23 mouse cellular contexts compared by ENCODE assay signal in genomic region chr10:7818676-7819075, GRCm38 (mm10). TPM values are rescaled to one million over a fixed set of nuclear protein-coding genes. Genes with fewer than 3 reads are reported as not detected.
DNase-seq lines count a peak whose midpoint lies in the region; ATAC-seq and TF ChIP-seq lines count a peak whose summit lies in the region.
"Had no signal": no experiment of that assay in that cellular context is flagged by ENCODE, and none has a peak within 500 bp of the region (broad histone marks: within the 10 kb centered on the region; RNA-seq: fewer than 3 reads in every experiment).

No protein-coding gene starts in this region.

- no peak overlapping the region for H3K4me3 ChIP-seq in midbrain, embryonic 11.5 days (ENCODE audit: low read depth, low read length)
- H3K4me3 ChIP-seq in midbrain, embryonic 15.5 days = no peak overlapping the region
- H3K4me3 ChIP-seq in CH12.LX (replicated peaks in 1 of 3; ENCODE audit: low read depth in 2 of 3, low read length in 2 of 3, poor library complexity in 1 of 3) = no peak overlapping the region
- H3K4me3 ChIP-seq in neural tube, embryonic 15.5 days (replicated peaks) = no peak overlapping the region
- H3K4me3 ChIP-seq: forebrain, embryonic 10.5 days; forebrain, embryonic 13.5 days; heart, adult 2 months; hindbrain, embryonic 12.5 days; hindbrain, embryonic 15.5 days had no signal

- no peaks in the 10 kb centered on the region for H3K27me3 ChIP-seq in midbrain, embryonic 11.5 days (ENCODE audit: control insufficient read depth, insufficient read depth, low read length)
- H3K27me3 ChIP-seq in midbrain, embryonic 15.5 days (replicated peaks) = no peaks in the 10 kb centered on the region
- H3K27me3 ChIP-seq in CH12.LX (replicated peaks) = no peaks in the 10 kb centered on the region
- no peaks in the 10 kb centered on the region for H3K27me3 ChIP-seq in neural tube, embryonic 15.5 days (replicated peaks)
- H3K27me3 ChIP-seq: forebrain, embryonic 13.5 days; hindbrain, embryonic 12.5 days; hindbrain, embryonic 15.5 days had no signal

- no peak for TF ChIP-seq RAD21 in CH12.LX (IDR thresholded peaks at IDR 0.05; ENCODE audit: low read depth, low read length)

- in situ Hi-C loops in CH12.LX (cut with MboI; ENCODE audit: low pct_ligation_motif_present, low pct_unique_long_range_greater_than_20kb, low sequenced_read_pairs) = loop anchor here (10.0 kb wide), 1 partner anchor 416 kb away; no protein-coding TSS in a partner anchor

- 85% methylated on average over 4 of the region's 4 CpGs for WGBS in midbrain, embryonic 11.5 days
- WGBS in midbrain, embryonic 15.5 days = 96% methylated on average over 4 of the region's 4 CpGs
- 91% methylated on average over 4 of the region's 4 CpGs for WGBS in neural tube, embryonic 15.5 days

- dilution Hi-C loops in CH12.LX (cut with MboI; ENCODE audit: extremely low pct_ligation_motif_present, extremely low pct_unique_long_range_greater_than_20kb, low sequenced_read_pairs) = no loop called here

- ATAC-seq in midbrain, embryonic 11.5 days (ENCODE audit: low FRiP score) = no peak
- ATAC-seq in midbrain, embryonic 15.5 days (replicated peaks) = no peak
- ATAC-seq in inflammation-experienced regulatory T-cells, adult 6 months = peak; percentile 15
- no peak for ATAC-seq in neural tube, embryonic 15.5 days (ENCODE audit: low FRiP score)
- ATAC-seq: forebrain, embryonic 13.5 days; forebrain, embryonic 16.5 days; intestine, postnatal 0 days had no signal

- peaks cover 5% of the 10 kb centered on the region for H3K36me3 ChIP-seq in midbrain, embryonic 11.5 days (ENCODE audit: control insufficient read depth, insufficient read depth, low read length)
- H3K36me3 ChIP-seq in midbrain, embryonic 15.5 days (replicated peaks) = peaks cover 31% of the 10 kb centered on the region; the same call in 1 of the 2 replicates
- H3K36me3 ChIP-seq in CH12.LX (replicated peaks in 1 of 2; ENCODE audit: control insufficient read depth in 1 of 2, insufficient read depth in 1 of 2, low read length in 1 of 2) = peaks cover 35 to 70% of the 10 kb centered on the region in 2 experiments
- peaks cover 53% of the 10 kb centered on the region for H3K36me3 ChIP-seq in neural tube, embryonic 15.5 days

- TF ChIP-seq EP300 in CH12.LX (IDR thresholded peaks at IDR 0.05; ENCODE audit: low read length) = peak; percentile 55; the same call in 1 of the 2 replicates

- peaks cover 8% of the 10 kb centered on the region for H3K79me2 ChIP-seq in CH12.LX (replicated peaks; ENCODE audit: control insufficient read depth, extremely low read depth, insufficient read depth, poor library complexity, severe bottlenecking)

- no peak for TF ChIP-seq CTCF in CH12.LX (conservative IDR thresholded peaks at IDR 0.05 in 1 of 2, IDR thresholded peaks at IDR 0.05 in 1 of 2; ENCODE audit: low read depth in 2 of 2, low read length in 2 of 2)

- TF ChIP-seq POLR2A in CH12.LX (IDR thresholded peaks at IDR 0.05; ENCODE audit: low read depth, low read length) = no peak

- peak; percentile 14 for DNase-seq in midbrain, embryonic 11.5 days (ENCODE audit: low spot score, missing footprints)
- no peak for DNase-seq in CH12.LX (ENCODE audit: extremely low read depth)
- DNase-seq in kidney, adult 8-10 months = no peak
- DNase-seq: adrenal gland, adult 8-10 months; adrenal gland, postnatal 25 days; cerebellum, adult 18-20 months; cerebellum, adult 9-10 months; cerebellum, postnatal 14 days; gastrocnemius, postnatal 14 days; heart, adult 2 months; kidney, adult 2 months had no signal

- H3K9me3 ChIP-seq in midbrain, embryonic 11.5 days (ENCODE audit: control insufficient read depth, low read length) = no peaks in the 10 kb centered on the region
- H3K9me3 ChIP-seq in midbrain, embryonic 15.5 days = no peaks in the 10 kb centered on the region
- no peaks in the 10 kb centered on the region for H3K9me3 ChIP-seq in CH12.LX (replicated peaks; ENCODE audit: low read length)
- H3K9me3 ChIP-seq in neural tube, embryonic 15.5 days (replicated peaks) = no peaks in the 10 kb centered on the region
- H3K9me3 ChIP-seq: forebrain, embryonic 10.5 days; forebrain, embryonic 13.5 days; hindbrain, embryonic 12.5 days; hindbrain, embryonic 15.5 days had no signal

- no peaks in the 10 kb centered on the region for H3K4me1 ChIP-seq in midbrain, embryonic 11.5 days (ENCODE audit: control insufficient read depth, insufficient read depth, low read length)
- no peaks in the 10 kb centered on the region for H3K4me1 ChIP-seq in midbrain, embryonic 15.5 days
- H3K4me1 ChIP-seq in CH12.LX (ENCODE audit: control insufficient read depth in 1 of 2, insufficient read depth in 2 of 2) = peaks cover 21 to 69% of the 10 kb centered on the region in 2 experiments
- no peaks in the 10 kb centered on the region for H3K4me1 ChIP-seq in neural tube, embryonic 15.5 days
- H3K4me1 ChIP-seq: forebrain, embryonic 10.5 days; forebrain, embryonic 13.5 days; hindbrain, embryonic 12.5 days; hindbrain, embryonic 15.5 days had no signal

- H3K9ac ChIP-seq in midbrain, embryonic 11.5 days (ENCODE audit: low read length) = no peak overlapping the region
- no peak overlapping the region for H3K9ac ChIP-seq in midbrain, embryonic 15.5 days
- 0 out of 2 replicates have a peak overlapping the region, but pooled peaks have one; percentile 4 for H3K9ac ChIP-seq in CH12.LX (ENCODE audit: insufficient read depth, low read depth)
- no peak overlapping the region for H3K9ac ChIP-seq in neural tube, embryonic 15.5 days (replicated peaks)
- H3K9ac ChIP-seq: forebrain, embryonic 13.5 days; hindbrain, embryonic 12.5 days; hindbrain, embryonic 15.5 days had no signal

- no peak overlapping the region for H3K27ac ChIP-seq in midbrain, embryonic 11.5 days (ENCODE audit: low read depth, low read length)
- no peak overlapping the region for H3K27ac ChIP-seq in midbrain, embryonic 15.5 days
- H3K27ac ChIP-seq in CH12.LX (ENCODE audit: insufficient read depth, low read depth) = no peak overlapping the region; the same call in 1 of the 2 replicates
- no peak overlapping the region for H3K27ac ChIP-seq in neural tube, embryonic 15.5 days (replicated peaks)
- H3K27ac ChIP-seq: forebrain, embryonic 10.5 days; forebrain, embryonic 13.5 days; heart, adult 2 months; hindbrain, embryonic 12.5 days; hindbrain, embryonic 15.5 days had no signal

- no peak overlapping the region for H3K4me2 ChIP-seq in midbrain, embryonic 11.5 days
- no peak overlapping the region for H3K4me2 ChIP-seq in midbrain, embryonic 15.5 days
- peak overlapping the region; percentile 34; the same call in 1 of the 2 replicates for H3K4me2 ChIP-seq in CH12.LX (ENCODE audit: insufficient read depth, low read depth, poor library complexity, severe bottlenecking)
- H3K4me2 ChIP-seq in neural tube, embryonic 15.5 days = no peak overlapping the region
- H3K4me2 ChIP-seq: forebrain, embryonic 13.5 days; heart, embryonic 11.5 days; hindbrain, embryonic 12.5 days; hindbrain, embryonic 15.5 days had no signal

TF ChIP-seq in CH12.LX, 34 proteins besides CTCF, POLR2A, EP300 and RAD21 (continues in another document):
- TF ChIP-seq ELF1 (IDR thresholded peaks at IDR 0.05; ENCODE audit: low read depth, low read length) (no peak), E2F4 (IDR thresholded peaks at IDR 0.05; ENCODE audit: insufficient replicate concordance, low read depth, low read length) (no peak), ZKSCAN1 (IDR thresholded peaks at IDR 0.05; ENCODE audit: borderline replicate concordance, low read depth, low read length) (no peak), PAX5 (IDR thresholded peaks at IDR 0.05; ENCODE audit: low read length) (no peak), JUN (IDR thresholded peaks at IDR 0.05; ENCODE audit: insufficient read depth, low read depth, low read length) (no peak), TBP (conservative IDR thresholded peaks at IDR 0.05; ENCODE audit: low read depth, low read length) (no peak), JUND (conservative IDR thresholded peaks at IDR 0.05; ENCODE audit: low read depth, low read length) (no peak), TCF12 (IDR thresholded peaks at IDR 0.05; ENCODE audit: low read depth, low read length) (peak; percentile 54; the same call in 1 of the 2 replicates), POLR2AphosphoS2 (IDR thresholded peaks at IDR 0.05; ENCODE audit: low read depth, low read length) (no peak), MEF2A (IDR thresholded peaks at IDR 0.05; ENCODE audit: borderline replicate concordance, low read depth, low read length) (peak; percentile 40), MAZ (IDR thresholded peaks at IDR 0.05; ENCODE audit: low read depth, low read length) (peak; percentile 42; the same call in 1 of the 2 replicates), ZNF384 (IDR thresholded peaks at IDR 0.05; ENCODE audit: low read depth, low read length) (no peak)

RNA-seq across cellular contexts. Expression of gene Zc3h12d, which starts 13.6 kb away (rescaled TPM):
- polyA plus RNA-seq in midbrain, embryonic 11.5 days (2014; fragmentation: Nextera tagmentation; extraction: Ambion mirVana) = not detected in 2 replicates
- 0.11 and 0.31 TPM in 2 replicates for polyA plus RNA-seq in midbrain, embryonic 15.5 days (2015; fragmentation: Nextera tagmentation; extraction: Ambion mirVana)
- total RNA-seq in CH12.LX (2012; rRNA removed) (13.4 and 16.3 TPM in 2 replicates), CH12.LX (2014; rRNA removed) (10.7 and 11.8 TPM in 2 replicates)
- polyA plus RNA-seq in CH12.LX (2012; ENCODE audit: insufficient read length, low read depth) = 22.5 and 28.0 TPM in 2 replicates
- polyA plus RNA-seq in inflammation-experienced regulatory T-cells, adult 6 months (2017; shearing (Covaris generic)) = 10 to 100 TPM; 36.9 to 59.8 (median 48.1) TPM
- 0.19 and 0.34 TPM in 2 replicates for polyA plus RNA-seq in neural tube, embryonic 15.5 days (2015; fragmentation: Nextera tagmentation; extraction: Ambion mirVana)
- total RNA-seq: gastrocnemius, postnatal 14 days; MEL had no signal
- polyA plus RNA-seq: C2C12; forebrain, embryonic 13.5 days had no signal

RNA-seq across cellular contexts. Expression of gene Ppil4, which starts 26.0 kb away (rescaled TPM):
- polyA plus RNA-seq in midbrain, embryonic 11.5 days (2014; fragmentation: Nextera tagmentation; extraction: Ambion mirVana) = 49.5 and 53.6 TPM in 2 replicates
- polyA plus RNA-seq in midbrain, embryonic 15.5 days (2015; fragmentation: Nextera tagmentation; extraction: Ambion mirVana) = 50.6 and 53.3 TPM in 2 replicates
- total RNA-seq in CH12.LX (2012; rRNA removed) (26.4 and 30.9 TPM in 2 replicates), CH12.LX (2014; rRNA removed) (41.5 and 51.1 TPM in 2 replicates)
- polyA plus RNA-seq in CH12.LX (2012; ENCODE audit: insufficient read length, low read depth) = 43.6 and 45.9 TPM in 2 replicates
- polyA plus RNA-seq in inflammation-experienced regulatory T-cells, adult 6 months (2017; shearing (Covaris generic)) = 10 to 100 TPM; 73.7 to 85.7 (median 82.6) TPM
- polyA plus RNA-seq in neural tube, embryonic 15.5 days (2015; fragmentation: Nextera tagmentation; extraction: Ambion mirVana) = 42.1 and 43.0 TPM in 2 replicates

RNA-seq across cellular contexts. Expression of gene Ginm1, which starts 26.1 kb away (rescaled TPM):
- polyA plus RNA-seq in midbrain, embryonic 11.5 days (2014; fragmentation: Nextera tagmentation; extraction: Ambion mirVana) = 51.7 and 53.7 TPM in 2 replicates
- polyA plus RNA-seq in midbrain, embryonic 15.5 days (2015; fragmentation: Nextera tagmentation; extraction: Ambion mirVana) = 44.4 and 48.4 TPM in 2 replicates
- total RNA-seq in CH12.LX (2012; rRNA removed) = 11.7 and 12.7 TPM in 2 replicates
- total RNA-seq in CH12.LX (2014; rRNA removed) = 33.9 and 38.2 TPM in 2 replicates
- 22.5 and 27.3 TPM in 2 replicates for polyA plus RNA-seq in CH12.LX (2012; ENCODE audit: insufficient read length, low read depth)
- 10 to 100 TPM; 64.3 to 74.6 (median 72.9) TPM for polyA plus RNA-seq in inflammation-experienced regulatory T-cells, adult 6 months (2017; shearing (Covaris generic))
- 54.0 and 58.5 TPM in 2 replicates for polyA plus RNA-seq in neural tube, embryonic 15.5 days (2015; fragmentation: Nextera tagmentation; extraction: Ambion mirVana)

Comparison
In these comparisons a context has a peak if more than half of its experiments do, and no peak if none do; other contexts are left out.
1. RNA of gene Zc3h12d, which starts 13.6 kb away (polyA plus RNA-seq): 36.9 to 59.8 TPM in inflammation-experienced regulatory T-cells, adult 6 months and 22.5 to 28.0 TPM in CH12.LX; 0.11 to 0.31 TPM in midbrain, embryonic 15.5 days, 0.19 to 0.34 TPM in neural tube, embryonic 15.5 days and not detected in midbrain, embryonic 11.5 days; every median in the first group is over 10 times any median in the second.